Mouse (Mus musculus) heart, embryonic 12.5 days (tissue): Measurements from ENCODE around the gene Rabgap1l. TPM values are rescaled to one million over a fixed set of nuclear protein-coding genes. Genes with fewer than 3 reads are reported as not detected.

ENCODE experiments used
- ATAC-seq: fragments of 200-750 bp; cut with Nextera tagmentation; 2 replicates; pipeline ENCODE4 v1.8.0; 2017; ENCODE audit warnings: moderate TSS enrichment, moderate library complexity; ENCODE audit not compliant: insufficient number of reproducible peaks, low FRiP score
- H3K27ac ChIP-seq: fragments of 300-500 bp; sonication (generic); 2 replicates; pipeline ENCODE4 v1.5.1; 2016; ENCODE audit warnings: mild to moderate bottlenecking, moderate library complexity; ENCODE audit not compliant: poor library complexity, severe bottlenecking
- H3K27me3 ChIP-seq: fragments of 300-500 bp; sonication (generic); replicated peaks from 2 replicates; pipeline ENCODE4 v1.6.1; 2016; ENCODE audit warnings: mild to moderate bottlenecking, moderate library complexity
- H3K36me3 ChIP-seq: fragments of 300-500 bp; sonication (generic); 2 replicates; pipeline ENCODE4 v1.6.1; 2016; ENCODE audit warnings: mild to moderate bottlenecking, moderate library complexity
- H3K4me1 ChIP-seq: fragments of 300-500 bp; sonication (generic); replicated peaks from 2 replicates; pipeline ENCODE4 v1.6.1; 2016; ENCODE audit warnings: mild to moderate bottlenecking
- H3K4me2 ChIP-seq: fragments of 300-500 bp; sonication (generic); 2 replicates; pipeline ENCODE4 v1.6.1; 2016; ENCODE audit warnings: mild to moderate bottlenecking, moderate library complexity
- H3K4me3 ChIP-seq: fragments of 300-500 bp; sonication (generic); 2 replicates; pipeline ENCODE4 v1.5.1; 2016; ENCODE audit warnings: mild to moderate bottlenecking
- H3K9ac ChIP-seq: fragments of 300-500 bp; sonication (generic); 2 replicates; pipeline ENCODE4 v1.6.1; 2016; ENCODE audit warnings: mild to moderate bottlenecking, moderate library complexity
- H3K9me3 ChIP-seq: fragments of 300-500 bp; sonication (generic); replicated peaks from 2 replicates; pipeline ENCODE4 v1.6.1; 2016; ENCODE audit warnings: mild to moderate bottlenecking, moderate library complexity
- WGBS: fragments of 180-500 bp; shearing (Covaris S2); methylation state at CpG from one replicate; pipeline ENCODE4 v1.1.7; 2016; 5-methylcytosine and 5-hydroxymethylcytosine counted together
- polyA plus RNA-seq: library from polyadenylated mRNA; unstranded; fragments of >200 nt; fragmentation: Nextera tagmentation; extraction: Ambion mirVana; gene quantifications from 2 replicates; pipeline ENCODE4 v1.2.1, GENCODE M21; 2016

The Rabgap1l gene
- polyA plus RNA-seq, 1 experiment from 2014 or later: 81.0 TPM

- peaks cover 18% of the 10 kb centered on the region for H3K4me1 ChIP-seq
Observed at GRCm38 (mm10) chr1:160308498-160308897, 484.5 kb downstream of the Rabgap1l start.

DNA sequence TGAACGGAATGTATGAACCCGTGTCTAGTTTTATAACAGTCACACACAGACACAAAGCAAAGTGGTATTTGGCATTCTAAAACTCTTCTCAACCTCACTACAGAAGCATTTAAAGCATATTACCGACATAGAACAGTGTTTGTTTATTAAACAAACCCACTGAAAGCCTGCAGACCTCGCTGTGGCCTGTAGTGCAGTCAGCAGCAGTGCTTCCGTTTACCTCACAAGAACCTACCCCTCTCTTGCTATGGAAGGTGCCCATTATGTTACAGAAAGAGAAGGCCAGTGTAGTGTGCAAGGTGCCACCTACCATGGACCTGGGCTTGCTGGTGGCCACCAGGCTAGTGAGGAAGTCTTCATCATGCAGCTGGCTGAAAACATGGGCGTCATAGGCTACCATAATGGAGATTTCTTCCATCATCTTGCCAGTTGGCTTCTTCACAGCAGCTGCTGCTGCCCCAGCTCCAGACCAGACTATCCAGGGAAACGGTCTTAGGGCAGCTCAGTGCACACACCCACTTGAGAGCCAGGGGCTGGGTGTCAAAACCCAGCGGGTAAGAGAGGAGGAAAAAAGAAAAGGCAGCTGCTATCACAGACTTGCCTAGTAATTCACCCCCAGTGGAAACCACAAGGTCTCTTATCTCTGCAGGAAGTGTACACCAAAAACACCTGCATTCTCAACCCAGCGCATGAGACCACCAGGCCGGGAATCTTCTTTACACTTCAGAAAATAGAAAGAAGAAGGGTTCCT lies 486.0 kb downstream of the Rabgap1l start:
- Histone ChIP-seq H3K9me3 (no peaks in the 10 kb centered on the region), H3K9ac (no peak overlapping the region), H3K4me2 (no peak overlapping the region), H3K27ac (no peak overlapping the region), H3K4me1 (peaks cover 18% of the 10 kb centered on the region), H3K27me3 (no peaks in the 10 kb centered on the region), H3K36me3 (no peaks in the 10 kb centered on the region), H3K4me3 (no peak overlapping the region)
- no peak for ATAC-seq
- 51% methylated on average over 10 of the region's 10 CpGs for WGBS

More at GRCm38 (mm10) chr1:160308498-160308897, 484.5 kb downstream of the Rabgap1l start:
- Histone ChIP-seq H3K27me3 (no peaks in the 10 kb centered on the region), H3K4me3 (no peak overlapping the region), H3K9ac (no peak overlapping the region), H3K9me3 (no peaks in the 10 kb centered on the region), H3K4me2 (no peak overlapping the region), H3K27ac (no peak overlapping the region), H3K36me3 (no peaks in the 10 kb centered on the region)
- ATAC-seq: no peak
- 71% methylated on average over 7 of the region's 7 CpGs for WGBS

GRCm38 (mm10) chr1:160306336-160306735 lies 486.7 kb downstream of the Rabgap1l start:
- H3K36me3 ChIP-seq: no peaks in the 10 kb centered on the region
- no peak overlapping the region for H3K4me3 ChIP-seq
- ATAC-seq: no peak
- no peak overlapping the region for H3K27ac ChIP-seq
- no peak overlapping the region for H3K9ac ChIP-seq
- H3K9me3 ChIP-seq: no peaks in the 10 kb centered on the region
- H3K27me3 ChIP-seq: no peaks in the 10 kb centered on the region
- H3K4me1 ChIP-seq: peaks cover 14% of the 10 kb centered on the region
- 59% methylated on average over 6 of the region's 6 CpGs for WGBS
- H3K4me2 ChIP-seq: no peak overlapping the region

GRCm38 (mm10) chr1:160305826-160306225 lies 487.2 kb downstream of the Rabgap1l start:
- Histone ChIP-seq H3K4me2 (no peak overlapping the region), H3K27me3 (no peaks in the 10 kb centered on the region), H3K4me3 (no peak overlapping the region), H3K9me3 (no peaks in the 10 kb centered on the region), H3K27ac (no peak overlapping the region), H3K4me1 (peaks cover 14% of the 10 kb centered on the region), H3K9ac (no peak overlapping the region), H3K36me3 (no peaks in the 10 kb centered on the region)
- WGBS: 81% methylated on average over 1 of the region's 1 CpGs
- no peak for ATAC-seq

DNA sequence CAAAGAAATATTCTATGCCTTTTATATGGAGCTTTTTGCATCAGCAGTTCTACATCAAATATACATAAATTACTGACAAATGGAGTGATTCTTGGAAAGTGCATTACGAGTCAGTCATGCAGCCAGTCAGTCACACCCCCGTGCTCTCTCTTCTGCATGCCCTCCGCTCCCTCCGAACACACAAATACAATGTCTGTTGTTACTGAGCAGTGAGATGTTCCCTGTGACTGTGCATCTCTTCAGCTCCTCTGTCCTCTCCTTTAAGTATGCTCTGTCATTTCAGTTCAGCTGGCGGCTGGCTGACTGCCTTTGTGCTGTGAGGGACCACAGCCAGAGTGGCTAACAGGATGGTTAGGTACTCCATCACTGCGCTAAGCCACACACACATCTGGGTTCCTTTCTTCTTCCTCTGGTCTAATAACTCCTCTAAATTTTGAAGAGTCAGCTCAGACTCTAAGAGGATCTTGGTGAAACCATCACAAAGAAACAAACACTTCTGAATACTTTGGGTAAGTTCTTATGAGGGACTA lies 488.0 kb downstream of the Rabgap1l start:
- H3K36me3 ChIP-seq: no peaks in the 10 kb centered on the region
- 83% methylated on average over 6 of the region's 6 CpGs for WGBS
- no peak overlapping the region for H3K9ac ChIP-seq
- ATAC-seq: no peak
- peaks cover 17% of the 10 kb centered on the region for H3K4me1 ChIP-seq
- no peak overlapping the region for H3K4me2 ChIP-seq
- no peaks in the 10 kb centered on the region for H3K9me3 ChIP-seq
- no peak overlapping the region for H3K4me3 ChIP-seq
- H3K27ac ChIP-seq: no peak overlapping the region
- H3K27me3 ChIP-seq: no peaks in the 10 kb centered on the region

GRCm38 (mm10) chr1:160302268-160302667 lies 490.7 kb downstream of the Rabgap1l start:
- Histone ChIP-seq H3K27me3 (no peaks in the 10 kb centered on the region), H3K4me1 (peaks cover 12% of the 10 kb centered on the region), H3K36me3 (no peaks in the 10 kb centered on the region), H3K4me2 (no peak overlapping the region), H3K27ac (no peak overlapping the region), H3K4me3 (no peak overlapping the region), H3K9ac (no peak overlapping the region), H3K9me3 (no peaks in the 10 kb centered on the region)
- whole genome bisulfite sequencing: 74% methylated on average over 1 of the region's 1 CpGs
- ATAC-seq: no peak

DNA sequence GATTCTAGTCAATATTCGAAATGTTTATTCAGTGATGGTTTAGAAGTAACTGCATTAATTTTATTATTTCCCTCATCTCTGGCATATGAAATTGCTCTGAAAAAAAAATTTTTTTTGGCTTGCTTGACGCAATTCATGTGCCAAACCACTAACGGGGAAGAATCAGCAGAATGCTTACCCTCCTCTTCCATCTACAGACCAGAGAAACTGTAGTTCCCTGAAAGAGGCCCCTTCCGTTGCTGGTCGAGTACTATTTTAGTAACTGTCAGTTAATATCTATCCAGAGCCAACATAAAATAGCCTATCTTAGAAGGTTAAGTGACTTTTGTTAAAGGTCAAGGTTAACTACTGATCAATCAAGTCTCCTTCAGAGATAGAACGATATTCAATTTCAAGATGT lies 491.9 kb downstream of the Rabgap1l start:
- H3K9me3 ChIP-seq: no peaks in the 10 kb centered on the region
- H3K4me2 ChIP-seq: no peak overlapping the region
- H3K4me3 ChIP-seq: no peak overlapping the region
- no peak overlapping the region for H3K27ac ChIP-seq
- H3K9ac ChIP-seq: no peak overlapping the region
- ATAC-seq: no peak
- 54% methylated on average over 6 of the region's 6 CpGs for WGBS
- H3K27me3 ChIP-seq: no peaks in the 10 kb centered on the region
- no peaks in the 10 kb centered on the region for H3K36me3 ChIP-seq
- H3K4me1 ChIP-seq: peaks cover 7% of the 10 kb centered on the region; the same call in 1 of the 2 replicates

GRCm38 (mm10) chr1:160300704-160301103 lies 492.3 kb downstream of the Rabgap1l start:
- H3K4me3 ChIP-seq: no peak overlapping the region
- H3K27me3 ChIP-seq: no peaks in the 10 kb centered on the region
- WGBS: 85% methylated on average over 2 of the region's 2 CpGs
- no peak overlapping the region for H3K4me2 ChIP-seq
- H3K4me1 ChIP-seq: peaks cover 7% of the 10 kb centered on the region; the same call in 1 of the 2 replicates
- no peak for ATAC-seq
- H3K27ac ChIP-seq: no peak overlapping the region
- no peak overlapping the region for H3K9ac ChIP-seq
- H3K36me3 ChIP-seq: no peaks in the 10 kb centered on the region
- no peaks in the 10 kb centered on the region for H3K9me3 ChIP-seq

GRCm38 (mm10) chr1:160299979-160300378 lies 493.0 kb downstream of the Rabgap1l start:
- no peak overlapping the region for H3K4me2 ChIP-seq
- peaks cover 7% of the 10 kb centered on the region; the same call in 1 of the 2 replicates for H3K4me1 ChIP-seq
- no peaks in the 10 kb centered on the region for H3K27me3 ChIP-seq
- H3K4me3 ChIP-seq: no peak overlapping the region
- no peak overlapping the region for H3K27ac ChIP-seq
- H3K36me3 ChIP-seq: no peaks in the 10 kb centered on the region
- H3K9ac ChIP-seq: no peak overlapping the region
- H3K9me3 ChIP-seq: no peaks in the 10 kb centered on the region
- 74% methylated on average over 4 of the region's 4 CpGs for WGBS
- ATAC-seq: no peak

- no peak overlapping the region for H3K27ac ChIP-seq
- H3K9me3 ChIP-seq: no peaks in the 10 kb centered on the region
- peaks cover 6% of the 10 kb centered on the region; the same call in 1 of the 2 replicates for H3K4me1 ChIP-seq
- no peak overlapping the region for H3K4me3 ChIP-seq
- whole genome bisulfite sequencing: 78% methylated on average over 1 of the region's 1 CpGs
- H3K9ac ChIP-seq: no peak overlapping the region
- H3K36me3 ChIP-seq: no peaks in the 10 kb centered on the region
- ATAC-seq: no peak
- no peak overlapping the region for H3K4me2 ChIP-seq
- no peaks in the 10 kb centered on the region for H3K27me3 ChIP-seq
Observed at GRCm38 (mm10) chr1:160298893-160299292, 494.1 kb downstream of the Rabgap1l start.

- no peak overlapping the region for H3K4me3 ChIP-seq
- H3K27me3 ChIP-seq: no peaks in the 10 kb centered on the region
- peaks cover 3% of the 10 kb centered on the region; the same call in 1 of the 2 replicates for H3K4me1 ChIP-seq
- WGBS: 86% methylated on average over 3 of the region's 3 CpGs
- H3K27ac ChIP-seq: no peak overlapping the region
- H3K4me2 ChIP-seq: no peak overlapping the region
- H3K9ac ChIP-seq: no peak overlapping the region
- no peaks in the 10 kb centered on the region for H3K9me3 ChIP-seq
- no peaks in the 10 kb centered on the region for H3K36me3 ChIP-seq
- no peak for ATAC-seq
Observed at GRCm38 (mm10) chr1:160297701-160298100, 495.3 kb downstream of the Rabgap1l start.
